ENCODE assay signal across 27 mouse cellular contexts in the genomic region with DNA sequence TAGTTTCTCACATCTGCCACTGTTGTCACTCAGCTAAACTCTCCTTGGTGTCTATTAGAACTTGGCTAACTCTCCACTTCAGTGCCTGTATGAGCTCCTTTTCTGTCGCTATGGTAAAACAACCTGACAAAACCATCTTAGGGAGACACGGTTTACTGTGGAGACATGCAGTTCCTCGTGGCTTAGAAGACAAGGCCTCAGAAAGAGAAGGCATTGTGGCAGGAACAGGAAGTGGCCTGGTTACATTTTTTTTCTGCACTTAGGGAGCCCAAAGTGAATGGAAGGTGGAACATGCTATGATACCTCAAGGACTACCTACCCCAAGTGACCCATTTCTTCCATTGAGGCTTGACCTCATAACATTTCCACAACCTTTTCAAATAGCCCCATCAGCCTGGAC. TPM values are rescaled to one million over a fixed set of nuclear protein-coding genes. Genes with fewer than 3 reads are reported as not detected.
A peak's percentile ranks its signal among the peaks of the same experiment; 100 is the strongest.
DNase-seq lines count a peak whose midpoint lies in the region; ATAC-seq lines count a peak whose summit lies in the region.
"Had no signal": no experiment of that assay in that cellular context is flagged by ENCODE, and none has a peak within 500 bp of the region (broad histone marks: within the 10 kb centered on the region; RNA-seq: fewer than 3 reads in every experiment).

No protein-coding gene starts in this region.

- peak; percentile 13 for DNase-seq in thymus, postnatal 25 days
- no peak for DNase-seq in thymus, postnatal 36 days
- no peak for DNase-seq in adrenal gland, postnatal 25 days
- DNase-seq in left cerebral cortex, adult 11 months (ENCODE audit: low spot score): no peak
- DNase-seq: adrenal gland, adult 2 months; B cell, adult 2 months; cerebellum, adult 9-10 months; gastrocnemius, postnatal 14 days; heart, adult 18-20 months; heart, postnatal 10 days; kidney, adult 8-10 months; kidney, postnatal 10 days; left cerebral cortex, postnatal 4 days; lung, postnatal 10 days; right cerebral cortex, adult 18-20 months had no signal

- no peaks in the 10 kb centered on the region for H3K27me3 ChIP-seq in hindbrain, embryonic 16.5 days (replicated peaks; ENCODE audit: control insufficient read depth, insufficient read depth, low read length)
- H3K27me3 ChIP-seq: heart, embryonic 12.5 days; hindbrain, embryonic 13.5 days; intestine, embryonic 15.5 days; limb, embryonic 15.5 days; liver, embryonic 15.5 days; midbrain, embryonic 15.5 days had no signal

- no peaks in the 10 kb centered on the region for H3K9me3 ChIP-seq in hindbrain, embryonic 16.5 days (ENCODE audit: control insufficient read depth, low read length)
- H3K9me3 ChIP-seq: heart, embryonic 12.5 days; hindbrain, embryonic 13.5 days; intestine, embryonic 15.5 days; limb, embryonic 15.5 days; liver, embryonic 15.5 days; midbrain, embryonic 15.5 days had no signal

- H3K27ac ChIP-seq in hindbrain, embryonic 16.5 days (ENCODE audit: low read depth, low read length): no peak overlapping the region
- H3K27ac ChIP-seq: hindbrain, embryonic 13.5 days; intestine, embryonic 15.5 days; limb, embryonic 15.5 days; liver, embryonic 15.5 days; midbrain, embryonic 15.5 days; stomach, postnatal 0 days had no signal

- WGBS in hindbrain, embryonic 16.5 days: 81% methylated on average over 3 of the region's 3 CpGs

- H3K36me3 ChIP-seq in hindbrain, embryonic 16.5 days (ENCODE audit: control insufficient read depth, insufficient read depth, low read length): no peaks in the 10 kb centered on the region
- H3K36me3 ChIP-seq: hindbrain, embryonic 13.5 days; intestine, embryonic 15.5 days; liver, embryonic 15.5 days; midbrain, embryonic 15.5 days had no signal

- no peak overlapping the region for H3K4me2 ChIP-seq in hindbrain, embryonic 16.5 days (ENCODE audit: low read length)
- H3K4me2 ChIP-seq: heart, embryonic 12.5 days; hindbrain, embryonic 13.5 days; intestine, embryonic 15.5 days; limb, embryonic 15.5 days; liver, embryonic 15.5 days; midbrain, embryonic 15.5 days had no signal

- H3K4me1 ChIP-seq in hindbrain, embryonic 16.5 days (ENCODE audit: control insufficient read depth, insufficient read depth, low read depth, low read length): no peaks in the 10 kb centered on the region
- H3K4me1 ChIP-seq: hindbrain, embryonic 13.5 days; midbrain, embryonic 15.5 days had no signal

- H3K4me3 ChIP-seq in hindbrain, embryonic 16.5 days (ENCODE audit: low read length): no peak overlapping the region
- H3K4me3 ChIP-seq: heart, embryonic 12.5 days; hindbrain, embryonic 13.5 days; intestine, embryonic 15.5 days; limb, embryonic 15.5 days; liver, embryonic 15.5 days; midbrain, embryonic 15.5 days; myocyte had no signal

- H3K9ac ChIP-seq in hindbrain, embryonic 16.5 days (ENCODE audit: low read depth, low read length): no peak overlapping the region
- H3K9ac ChIP-seq: heart, embryonic 12.5 days; hindbrain, embryonic 13.5 days; intestine, embryonic 15.5 days; limb, embryonic 15.5 days; liver, embryonic 15.5 days; midbrain, embryonic 15.5 days had no signal

- ATAC-seq in common myeloid progenitor, adult 5-6 weeks (replicated peaks; ENCODE audit: low read depth, poor library complexity, severe bottlenecking): peak; percentile 72
- ATAC-seq in megakaryocyte, adult 5-6 weeks (ENCODE audit: poor library complexity, severe bottlenecking): peak; percentile 77
- no peak for ATAC-seq in hindbrain, embryonic 16.5 days
- ATAC-seq: forebrain, embryonic 16.5 days; midbrain, embryonic 15.5 days had no signal

RNA-seq across cellular contexts. Expression of a gene that starts 18.7 kb away (rescaled TPM):
- 15.6 and 18.0 TPM in 2 replicates for total RNA-seq in common myeloid progenitor, adult 5-6 weeks (2017)
- 22.0 and 23.3 TPM in 2 replicates for total RNA-seq in megakaryocyte, adult 5-6 weeks (2015)
- 24.2 and 25.8 TPM in 2 replicates for total RNA-seq in megakaryocyte, adult 5-6 weeks (2017)
- total RNA-seq in adrenal gland, postnatal 25 days (2021): 66.6 and 80.4 TPM in 2 replicates
- polyA plus RNA-seq in hindbrain, embryonic 16.5 days (2015; fragmentation: Nextera tagmentation; extraction: Ambion mirVana): 1.2 and 2.0 TPM in 2 replicates
